ENCODE assay signal across 8 mouse cellular contexts in genomic region chr19:8928689-8929223, GRCm38 (mm10). TPM values are rescaled to one million over a fixed set of nuclear protein-coding genes. Genes with fewer than 3 reads are reported as not detected.
DNase-seq lines count a peak whose midpoint lies in the region; ATAC-seq lines count a peak whose summit lies in the region.

No protein-coding gene starts in this region.

- H3K27me3 ChIP-seq in kidney, embryonic 15.5 days = no peaks in the 10 kb centered on the region
- no peaks in the 10 kb centered on the region for H3K27me3 ChIP-seq in forebrain, embryonic 16.5 days (replicated peaks; ENCODE audit: control insufficient read depth, insufficient read depth, low read length)

- peak; percentile 26; the same call in 1 of the 2 replicates for ATAC-seq in kidney, embryonic 15.5 days (replicated peaks; ENCODE audit: low FRiP score)
- ATAC-seq in forebrain, embryonic 16.5 days = peak; percentile 34
- ATAC-seq in CD4-positive, CD25-positive, alpha-beta regulatory T cell, adult 4 months = no peak

- peak overlapping the region; percentile 90 for H3K27ac ChIP-seq in kidney, embryonic 15.5 days
- H3K27ac ChIP-seq in forebrain, embryonic 16.5 days (ENCODE audit: low read length) = no peak overlapping the region
- H3K27ac ChIP-seq in macrophage = no peak overlapping the region

- peaks cover 52% of the 10 kb centered on the region for H3K36me3 ChIP-seq in kidney, embryonic 15.5 days
- peaks cover 2% of the 10 kb centered on the region for H3K36me3 ChIP-seq in forebrain, embryonic 16.5 days (ENCODE audit: control insufficient read depth, insufficient read depth)
- peaks cover 28% of the 10 kb centered on the region for H3K36me3 ChIP-seq in macrophage (ENCODE audit: inconsistent target)

- peak overlapping the region; percentile 81 for H3K4me3 ChIP-seq in kidney, embryonic 15.5 days (replicated peaks)
- H3K4me3 ChIP-seq in forebrain, embryonic 16.5 days (replicated peaks; ENCODE audit: low read length) = peak overlapping the region; percentile 42
- peak overlapping the region; percentile 67 for H3K4me3 ChIP-seq in macrophage (ENCODE audit: inconsistent target)

- H3K4me2 ChIP-seq in kidney, embryonic 15.5 days = peak overlapping the region; percentile 78
- H3K4me2 ChIP-seq in forebrain, embryonic 16.5 days (ENCODE audit: low read length) = peak overlapping the region; percentile 57

- H3K79me2 ChIP-seq in macrophage (ENCODE audit: inconsistent target) = peaks cover 29% of the 10 kb centered on the region

- no peak for DNase-seq in kidney, adult 18-20 months
- DNase-seq in brain, adult 2 months (ENCODE audit: low read depth, low spot score) = peak; percentile 69
- DNase-seq in frontal cortex, adult 2 months (ENCODE audit: extremely low spot score in 1 of 2, low spot score in 1 of 2) = no peak
- no peak for DNase-seq in thymus, postnatal 0 days (ENCODE audit: low spot score)

- H3K4me1 ChIP-seq in kidney, embryonic 15.5 days = peaks cover 26% of the 10 kb centered on the region
- peaks cover 13% of the 10 kb centered on the region for H3K4me1 ChIP-seq in forebrain, embryonic 16.5 days (replicated peaks; ENCODE audit: control insufficient read depth, insufficient read depth, low read length)

- H3K9ac ChIP-seq in kidney, embryonic 15.5 days = peak overlapping the region; percentile 78
- peak overlapping the region; percentile 16; the same call in 1 of the 2 replicates for H3K9ac ChIP-seq in forebrain, embryonic 16.5 days (replicated peaks; ENCODE audit: low read depth, low read length)

- no peaks in the 10 kb centered on the region for H3K9me3 ChIP-seq in kidney, embryonic 15.5 days (replicated peaks)
- H3K9me3 ChIP-seq in forebrain, embryonic 16.5 days (ENCODE audit: control insufficient read depth, low read length) = no peaks in the 10 kb centered on the region

- 24% methylated on average over 16 of the region's 16 CpGs for WGBS in kidney, embryonic 15.5 days
- WGBS in forebrain, embryonic 16.5 days = 14% methylated on average over 16 of the region's 16 CpGs
- 54% methylated on average over 16 of the region's 16 CpGs for WGBS in macrophage (ENCODE audit: missing documents)

RNA-seq across cellular contexts. Expression of gene Rom1, which starts 0.4 kb away (rescaled TPM):
- polyA plus RNA-seq in kidney, embryonic 15.5 days (2015; fragmentation: Nextera tagmentation; extraction: Ambion mirVana) = 3.9 and 4.9 TPM in 2 replicates
- 1.7 and 1.8 TPM in 2 replicates for polyA plus RNA-seq in forebrain, embryonic 16.5 days (2015; fragmentation: Nextera tagmentation; extraction: Ambion mirVana)
- 1 to 10 TPM in 13 of 26 experiments, under 1 TPM in 12, not detected in 1; 0.54 to 3.8 (median 1.0) TPM for total RNA-seq in macrophage (2018; cell fraction: chromatin; rRNA removed)
- 1 to 10 TPM; 1.0 to 2.9 (median 1.9) TPM for total RNA-seq in macrophage (2018; cell fraction: cytosol; rRNA removed)
- total RNA-seq in macrophage (2018; cell fraction: nucleus; rRNA removed) = 1 to 10 TPM in 23 of 26 experiments, under 1 TPM in 3; 0.69 to 4.4 (median 2.1) TPM
- 1.3 to 2.3 TPM (median 1.9 TPM) in 3 replicates for polyA plus RNA-seq in macrophage (2018)
- 8.3 and 9.6 TPM in 2 replicates for polyA plus RNA-seq in frontal cortex, adult 2 months (2012; rRNA removed)
- polyA plus RNA-seq in thymus, postnatal 0 days (2015; fragmentation: Nextera tagmentation; extraction: Ambion mirVana) = 4.7 TPM in 2 replicates
- polyA plus RNA-seq in CD4-positive, CD25-positive, alpha-beta regulatory T cell, adult 4 months (2017; shearing (Covaris generic)) = 1 to 10 TPM; 5.1 to 9.2 TPM

RNA-seq across cellular contexts. Expression of gene Eml3, which starts 0.6 kb away (rescaled TPM):
- polyA plus RNA-seq in kidney, embryonic 15.5 days (2015; fragmentation: Nextera tagmentation; extraction: Ambion mirVana) = 28.7 and 33.5 TPM in 2 replicates
- 9.7 and 10.5 TPM in 2 replicates for polyA plus RNA-seq in forebrain, embryonic 16.5 days (2015; fragmentation: Nextera tagmentation; extraction: Ambion mirVana)
- total RNA-seq in macrophage (2018; cell fraction: chromatin; rRNA removed) = 100 to 1,000 TPM in 9 of 26 experiments, 10 to 100 TPM in 17; 50.6 to 172 (median 87.4) TPM
- 10 to 100 TPM; 10.0 to 28.9 (median 19.9) TPM for total RNA-seq in macrophage (2018; cell fraction: cytosol; rRNA removed)
- 10 to 100 TPM; 26.1 to 93.8 (median 46.9) TPM for total RNA-seq in macrophage (2018; cell fraction: nucleus; rRNA removed)
- 17.0 to 32.0 TPM (median 23.3 TPM) in 3 replicates for polyA plus RNA-seq in macrophage (2018)
- 13.9 and 14.1 TPM in 2 replicates for polyA plus RNA-seq in frontal cortex, adult 2 months (2012; rRNA removed)
- polyA plus RNA-seq in thymus, postnatal 0 days (2015; fragmentation: Nextera tagmentation; extraction: Ambion mirVana) = 25.2 and 27.1 TPM in 2 replicates
- 10 to 100 TPM; 18.7 to 24.9 TPM for polyA plus RNA-seq in CD4-positive, CD25-positive, alpha-beta regulatory T cell, adult 4 months (2017; shearing (Covaris generic))

RNA-seq across cellular contexts. Expression of gene B3gat3, which starts 8.6 kb away (rescaled TPM):
- polyA plus RNA-seq in kidney, embryonic 15.5 days (2015; fragmentation: Nextera tagmentation; extraction: Ambion mirVana) = 51.2 and 51.8 TPM in 2 replicates
- polyA plus RNA-seq in forebrain, embryonic 16.5 days (2015; fragmentation: Nextera tagmentation; extraction: Ambion mirVana) = 67.3 and 75.9 TPM in 2 replicates
- 10 to 100 TPM; 29.6 to 81.2 (median 48.4) TPM for total RNA-seq in macrophage (2018; cell fraction: chromatin; rRNA removed)
- total RNA-seq in macrophage (2018; cell fraction: cytosol; rRNA removed) = 10 to 100 TPM; 37.3 to 67.2 (median 51.4) TPM
- 10 to 100 TPM; 40.3 to 92.7 (median 59.2) TPM for total RNA-seq in macrophage (2018; cell fraction: nucleus; rRNA removed)
- polyA plus RNA-seq in macrophage (2018) = 38.7 to 45.8 TPM (median 41.0 TPM) in 3 replicates
- 190 and 210 TPM in 2 replicates for polyA plus RNA-seq in frontal cortex, adult 2 months (2012; rRNA removed)
- 28.4 and 29.3 TPM in 2 replicates for polyA plus RNA-seq in thymus, postnatal 0 days (2015; fragmentation: Nextera tagmentation; extraction: Ambion mirVana)
- 10 to 100 TPM; 18.4 to 19.6 TPM for polyA plus RNA-seq in CD4-positive, CD25-positive, alpha-beta regulatory T cell, adult 4 months (2017; shearing (Covaris generic))

RNA-seq across cellular contexts. Expression of gene Mta2, which starts 12.9 kb away (rescaled TPM):
- polyA plus RNA-seq in kidney, embryonic 15.5 days (2015; fragmentation: Nextera tagmentation; extraction: Ambion mirVana) = 166 and 168 TPM in 2 replicates
- polyA plus RNA-seq in forebrain, embryonic 16.5 days (2015; fragmentation: Nextera tagmentation; extraction: Ambion mirVana) = 175 and 186 TPM in 2 replicates
- total RNA-seq in macrophage (2018; cell fraction: chromatin; rRNA removed) = 100 to 1,000 TPM in 24 of 26 experiments, 10 to 100 TPM in 2; 88.3 to 226 (median 144) TPM
- 10 to 100 TPM; 44.2 to 69.6 (median 59.4) TPM for total RNA-seq in macrophage (2018; cell fraction: cytosol; rRNA removed)
- total RNA-seq in macrophage (2018; cell fraction: nucleus; rRNA removed) = 100 to 1,000 TPM in 7 of 26 experiments, 10 to 100 TPM in 19; 59.1 to 117 (median 82.6) TPM
- polyA plus RNA-seq in macrophage (2018) = 63.1 to 68.2 TPM (median 63.7 TPM) in 3 replicates
- polyA plus RNA-seq in frontal cortex, adult 2 months (2012; rRNA removed) = 27.6 and 31.0 TPM in 2 replicates
- 203 and 214 TPM in 2 replicates for polyA plus RNA-seq in thymus, postnatal 0 days (2015; fragmentation: Nextera tagmentation; extraction: Ambion mirVana)
- polyA plus RNA-seq in CD4-positive, CD25-positive, alpha-beta regulatory T cell, adult 4 months (2017; shearing (Covaris generic)) = 100 to 1,000 TPM in 1 of 2 experiments, 10 to 100 TPM in 1; 81.7 to 126 TPM

RNA-seq across cellular contexts. Expression of gene Tut1, which starts 24.9 kb away (rescaled TPM):
- polyA plus RNA-seq in kidney, embryonic 15.5 days (2015; fragmentation: Nextera tagmentation; extraction: Ambion mirVana) = 32.9 and 33.5 TPM in 2 replicates
- 33.6 and 35.5 TPM in 2 replicates for polyA plus RNA-seq in forebrain, embryonic 16.5 days (2015; fragmentation: Nextera tagmentation; extraction: Ambion mirVana)
- total RNA-seq in macrophage (2018; cell fraction: chromatin; rRNA removed) = 10 to 100 TPM in 25 of 26 experiments, 1 to 10 TPM in 1; 8.5 to 41.5 (median 30.1) TPM
- 10 to 100 TPM in 17 of 26 experiments, 1 to 10 TPM in 9; 4.9 to 15.3 (median 11.1) TPM for total RNA-seq in macrophage (2018; cell fraction: cytosol; rRNA removed)
- total RNA-seq in macrophage (2018; cell fraction: nucleus; rRNA removed) = 10 to 100 TPM; 10.2 to 38.9 (median 21.4) TPM
- polyA plus RNA-seq in macrophage (2018) = 11.5 to 14.4 TPM (median 13.4 TPM) in 3 replicates
- polyA plus RNA-seq in frontal cortex, adult 2 months (2012; rRNA removed) = 19.6 and 20.5 TPM in 2 replicates
- polyA plus RNA-seq in thymus, postnatal 0 days (2015; fragmentation: Nextera tagmentation; extraction: Ambion mirVana) = 31.2 and 32.4 TPM in 2 replicates
- polyA plus RNA-seq in CD4-positive, CD25-positive, alpha-beta regulatory T cell, adult 4 months (2017; shearing (Covaris generic)) = 10 to 100 TPM; 30.3 to 67.9 TPM
